Mouse (Mus musculus) layer of hippocampus, adult 6 months (tissue): ENCODE data around the gene Gm21149. TPM values are rescaled to one million over a fixed set of nuclear protein-coding genes. Genes with fewer than 3 reads are reported as not detected.

Experiments
- long read RNA-seq, 2 experiments: library from polyadenylated mRNA; unstranded; transcript quantifications; one replicate each; pipeline ENCODE4 v2.0.0; 2019 to 2020
- polyA plus RNA-seq: library from polyadenylated mRNA; unstranded; fragments of <200 nt; fragmentation: Nextera tagmentation; gene quantifications from 2 replicates; pipeline ENCODE4 v1.2.3, GENCODE M21; 2021

The Gm21149 gene
- 0.60 and 0.92 TPM in 2 replicates for polyA plus RNA-seq
- long read RNA-seq, experiment 1, partial matches to known transcripts, result 0 of 2 reads
- long read RNA-seq, experiment 1, other reads (novel, unspliced or antisense), result 1 of 2 reads
- long read RNA-seq, experiment 2, result 0 reads

GRCm38 (mm10) chr5:15476423-15476822 lies at the start of gene Gm21149:
Gm21149 (minus strand) TSS chr5:15476523.

Other genes with a start within 250 kb of the Gm21149 start
- gene Gm21190, start 52.7 kb upstream of the Gm21149 start, polyA plus RNA-seq, result not detected in 2 replicates
- gene Gm21083, start 100.8 kb upstream of the Gm21149 start, polyA plus RNA-seq, result not detected in 2 replicates
- gene Speer4d, start 142.5 kb upstream of the Gm21149 start, polyA plus RNA-seq, result not detected in 2 replicates
- not detected in 2 replicates for gene 4930572O03Rik, start 180.5 kb upstream of the Gm21149 start, polyA plus RNA-seq
- not detected in 2 replicates for gene Speer4c, start 237.7 kb upstream of the Gm21149 start, polyA plus RNA-seq